Mouse (Mus musculus): ENCODE measurements at regions not wholly inside any gene's neighbourhood (a gene's known extent, or its start where the extent isn't known, plus 50 kb on each side); places are given as distances from the start of the nearest gene placed in this dataset.

GRCm38 (mm10) chr4:9935949-9936348, 938.3 kb upstream of the 2610301B20Rik start:
- DNase-seq, result no peak

- DNase-seq, result peak; percentile 7 to 51
Measured at GRCm38 (mm10) chr4:9951441-9951840, 922.9 kb upstream of the 2610301B20Rik start.

- DNase-seq, result no peak
Measured at GRCm38 (mm10) chr4:9974631-9975030, 899.7 kb upstream of the 2610301B20Rik start.

- DNase-seq, result no peak
Measured at GRCm38 (mm10) chr4:9981354-9982040, 892.8 kb upstream of the 2610301B20Rik start.

- no peak for DNase-seq
Measured at GRCm38 (mm10) chr4:9982786-9983525, 891.3 kb upstream of the 2610301B20Rik start.

- DNase-seq, result no peak
Measured at GRCm38 (mm10) chr4:9993871-9994270, 880.4 kb upstream of the 2610301B20Rik start.

GRCm38 (mm10) chr4:9994466-9994865, 879.8 kb upstream of the 2610301B20Rik start:
- no peak for DNase-seq

- DNase-seq, result no peak
Measured at GRCm38 (mm10) chr4:10030316-10030715, 844.0 kb upstream of the 2610301B20Rik start.

- DNase-seq, result no peak
Measured at GRCm38 (mm10) chr4:10031764-10032163, 842.5 kb upstream of the 2610301B20Rik start.

- DNase-seq, result peak in 1 of 2 experiments; percentile 49
Measured at GRCm38 (mm10) chr4:10035336-10035735, 839.0 kb upstream of the 2610301B20Rik start.

GRCm38 (mm10) chr4:10041301-10042093, 832.8 kb upstream of the 2610301B20Rik start:
- peak; percentile 5 to 19 for DNase-seq

- DNase-seq, result no peak
Measured at GRCm38 (mm10) chr4:10048770-10049169, 825.5 kb upstream of the 2610301B20Rik start.

GRCm38 (mm10) chr4:10049411-10049810, 824.9 kb upstream of the 2610301B20Rik start:
- DNase-seq, result no peak

GRCm38 (mm10) chr4:10051296-10052267, 822.7 kb upstream of the 2610301B20Rik start:
- no peak for DNase-seq

GRCm38 (mm10) chr4:10052869-10053268, 821.4 kb upstream of the 2610301B20Rik start:
- DNase-seq, result no peak

GRCm38 (mm10) chr4:10072500-10073106, 801.7 kb upstream of the 2610301B20Rik start:
- peak; percentile 7 to 47 for DNase-seq

GRCm38 (mm10) chr4:10079565-10080169, 794.6 kb upstream of the 2610301B20Rik start:
- DNase-seq, result peak in 1 of 2 experiments; percentile 2

- DNase-seq, result no peak
Measured at GRCm38 (mm10) chr4:10114831-10115230, 759.5 kb upstream of the 2610301B20Rik start.

GRCm38 (mm10) chr4:10117964-10118363, 756.3 kb upstream of the 2610301B20Rik start:
- DNase-seq, result no peak

GRCm38 (mm10) chr4:10124252-10124651, 750.0 kb upstream of the 2610301B20Rik start:
- peak; percentile 26 to 35 for DNase-seq
